Mouse (Mus musculus): ENCODE data around the gene Ankrd13b. TPM values are rescaled to one million over a fixed set of nuclear protein-coding genes. Genes with fewer than 3 reads are reported as not detected.
A peak's percentile ranks its signal among the peaks of the same experiment; 100 is the strongest.

Gene Ankrd13b
- total and polyA plus RNA-seq, 2 experiments, result 0.37 to 8.0 TPM

- Histone ChIP-seq H3K27me3 (ENCODE audit: control insufficient read depth, insufficient read depth, low read length) (no peaks in the 10 kb centered on the region), H3K36me3 (ENCODE audit: control insufficient read depth, insufficient read depth, low read length) (no peaks in the 10 kb centered on the region), H3K27ac (replicated peaks; ENCODE audit: insufficient read depth, low read depth, low read length) (peak overlapping the region; percentile 45), H3K4me1 (ENCODE audit: control insufficient read depth, insufficient read depth, low read length) (peaks cover 18% of the 10 kb centered on the region), H3K4me3 (ENCODE audit: insufficient read depth, low read depth, low read length) (peak overlapping the region; percentile 71), H3K9ac (ENCODE audit: low read depth, low read length) (peak overlapping the region; percentile 77), H3K79me2 (ENCODE audit: control insufficient read depth, insufficient read depth, low read length) (peaks cover 10% of the 10 kb centered on the region)
- WGBS, result 1% methylated on average over 29 of the region's 32 CpGs
- TF ChIP-seq CTCF (IDR thresholded peaks at IDR 0.05; ENCODE audit: low read depth, low read length) (peak; percentile 46; the same call in 1 of the 2 replicates), POLR2A (IDR thresholded peaks at IDR 0.05; ENCODE audit: extremely low read depth, insufficient read depth, low read length) (peak; percentile 54; the same call in 1 of the 2 replicates)
- peak; percentile 76 for DNase-seq (ENCODE audit: extremely low read depth, low read depth, low spot score)
These were observed 3.4 kb upstream of the Ankrd13b start for GRCm38 (mm10) chr11:77492911-77493332.

- peaks cover 9% of the 10 kb centered on the region for H3K79me2 ChIP-seq (ENCODE audit: control insufficient read depth, insufficient read depth, low read length)
- no peaks in the 10 kb centered on the region for H3K27me3 ChIP-seq (ENCODE audit: control insufficient read depth, insufficient read depth, low read length)
- H3K9ac ChIP-seq (ENCODE audit: low read depth, low read length), result peak overlapping the region; percentile 77
- peak overlapping the region; percentile 71 for H3K4me3 ChIP-seq (ENCODE audit: insufficient read depth, low read depth, low read length)
- TF ChIP-seq CTCF (IDR thresholded peaks at IDR 0.05; ENCODE audit: low read depth, low read length), result no peak
- TF ChIP-seq POLR2A (IDR thresholded peaks at IDR 0.05; ENCODE audit: extremely low read depth, insufficient read depth, low read length), result no peak
- H3K36me3 ChIP-seq (ENCODE audit: control insufficient read depth, insufficient read depth, low read length), result no peaks in the 10 kb centered on the region
- peaks cover 18% of the 10 kb centered on the region for H3K4me1 ChIP-seq (ENCODE audit: control insufficient read depth, insufficient read depth, low read length)
- no peak for DNase-seq (ENCODE audit: extremely low read depth, low read depth, low spot score)
- peak overlapping the region; percentile 45; the same call in 1 of the 2 replicates for H3K27ac ChIP-seq (replicated peaks; ENCODE audit: insufficient read depth, low read depth, low read length)
- WGBS, result 2% methylated on average over 18 of the region's 18 CpGs
These were observed 2.9 kb upstream of the Ankrd13b start for GRCm38 (mm10) chr11:77492311-77492871.

GRCm38 (mm10) chr11:77491502-77492291 is 2.2 kb upstream of the Ankrd13b start:
- Histone ChIP-seq H3K27me3 (ENCODE audit: control insufficient read depth, insufficient read depth, low read length) (no peaks in the 10 kb centered on the region), H3K4me1 (ENCODE audit: control insufficient read depth, insufficient read depth, low read length) (peaks cover 18% of the 10 kb centered on the region), H3K27ac (replicated peaks; ENCODE audit: insufficient read depth, low read depth, low read length) (no peak overlapping the region; the same call in 1 of the 2 replicates), H3K79me2 (ENCODE audit: control insufficient read depth, insufficient read depth, low read length) (peaks cover 4% of the 10 kb centered on the region), H3K4me3 (ENCODE audit: insufficient read depth, low read depth, low read length) (peak overlapping the region; percentile 31; the same call in 1 of the 2 replicates), H3K9ac (ENCODE audit: low read depth, low read length) (peak overlapping the region; percentile 32; the same call in 1 of the 2 replicates), H3K36me3 (ENCODE audit: control insufficient read depth, insufficient read depth, low read length) (no peaks in the 10 kb centered on the region)
- TF ChIP-seq CTCF (IDR thresholded peaks at IDR 0.05; ENCODE audit: low read depth, low read length) (0 out of 2 replicates have a peak, but pooled peaks have one; percentile 1), POLR2A (IDR thresholded peaks at IDR 0.05; ENCODE audit: extremely low read depth, insufficient read depth, low read length) (no peak)
- peak; percentile 64 for DNase-seq (ENCODE audit: extremely low read depth, low read depth, low spot score)
- 1% methylated on average over 23 of the region's 23 CpGs for WGBS

GRCm38 (mm10) chr11:77491123-77491501 is 1.6 kb upstream of the Ankrd13b start:
- Histone ChIP-seq H3K4me1 (ENCODE audit: control insufficient read depth, insufficient read depth, low read length) (peaks cover 18% of the 10 kb centered on the region), H3K79me2 (ENCODE audit: control insufficient read depth, insufficient read depth, low read length) (peaks cover 4% of the 10 kb centered on the region), H3K36me3 (ENCODE audit: control insufficient read depth, insufficient read depth, low read length) (no peaks in the 10 kb centered on the region), H3K4me3 (ENCODE audit: insufficient read depth, low read depth, low read length) (no peak overlapping the region), H3K27ac (replicated peaks; ENCODE audit: insufficient read depth, low read depth, low read length) (no peak overlapping the region; the same call in 1 of the 2 replicates), H3K9ac (ENCODE audit: low read depth, low read length) (no peak overlapping the region), H3K27me3 (ENCODE audit: control insufficient read depth, insufficient read depth, low read length) (no peaks in the 10 kb centered on the region)
- under 1% methylated on average over 13 of the region's 13 CpGs for WGBS
- DNase-seq (ENCODE audit: extremely low read depth, low read depth, low spot score), result peak; percentile 53
- TF ChIP-seq POLR2A (IDR thresholded peaks at IDR 0.05; ENCODE audit: extremely low read depth, insufficient read depth, low read length) (no peak), CTCF (IDR thresholded peaks at IDR 0.05; ENCODE audit: low read depth, low read length) (peak; percentile 93)

- no peaks in the 10 kb centered on the region for H3K36me3 ChIP-seq (ENCODE audit: control insufficient read depth, insufficient read depth, low read length)
- H3K9ac ChIP-seq (ENCODE audit: low read depth, low read length), result no peak overlapping the region
- peaks cover 16% of the 10 kb centered on the region for H3K4me1 ChIP-seq (ENCODE audit: control insufficient read depth, insufficient read depth, low read length)
- no peak for DNase-seq (ENCODE audit: extremely low read depth, low read depth, low spot score)
- H3K79me2 ChIP-seq (ENCODE audit: control insufficient read depth, insufficient read depth, low read length), result peaks cover 3% of the 10 kb centered on the region; the same call in 1 of the 2 replicates
- no peak overlapping the region for H3K4me3 ChIP-seq (ENCODE audit: insufficient read depth, low read depth, low read length)
- no peak for TF ChIP-seq CTCF (IDR thresholded peaks at IDR 0.05; ENCODE audit: low read depth, low read length)
- no peak for TF ChIP-seq POLR2A (IDR thresholded peaks at IDR 0.05; ENCODE audit: extremely low read depth, insufficient read depth, low read length)
- WGBS, result 90% methylated on average over 6 of the region's 6 CpGs
- H3K27me3 ChIP-seq (ENCODE audit: control insufficient read depth, insufficient read depth, low read length), result no peaks in the 10 kb centered on the region
- no peak overlapping the region for H3K27ac ChIP-seq (replicated peaks; ENCODE audit: insufficient read depth, low read depth, low read length)
These were observed 973 bp upstream of the Ankrd13b start for GRCm38 (mm10) chr11:77490451-77490850.

All from liver, adult 2 months (tissue).